Mouse (Mus musculus): ENCODE results near the gene Wdr83os.
"Not testable (repeated sequence)": the region's sequence is repeated elsewhere in the genome, so short reads cannot be mapped to it uniquely, and the experiment has no call there.

The Wdr83os gene

DNA sequence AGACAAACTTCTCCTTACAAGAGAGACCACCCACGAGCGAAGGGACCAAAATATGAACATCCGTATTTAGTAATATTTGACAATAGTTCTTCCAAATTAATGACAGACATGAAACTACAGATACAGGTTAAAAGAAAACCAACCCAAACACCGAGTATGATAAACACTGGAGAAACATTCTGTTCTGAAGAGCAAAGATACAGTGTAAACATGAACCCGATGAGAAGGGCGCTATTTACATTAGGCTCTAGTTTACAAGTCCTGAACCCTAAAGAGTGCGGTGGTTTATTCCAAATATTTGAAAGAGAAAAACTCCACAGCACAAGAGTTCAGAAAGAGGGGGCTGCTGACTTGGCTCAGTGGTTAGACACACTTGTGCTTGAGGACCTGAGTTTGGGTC is 36.4 kb downstream of the Wdr83os start:
- no peak for DNase-seq (ENCODE audit: extremely low spot score, low spot score)

GRCm38 (mm10) chr8:85119052-85119981 is 38.8 kb downstream of the Wdr83os start:
- DNase-seq (ENCODE audit: extremely low spot score, low spot score) = peak; percentile 79

GRCm38 (mm10) chr8:85120251-85120650 is 39.7 kb downstream of the Wdr83os start:
- not testable (repeated sequence) for DNase-seq (ENCODE audit: extremely low spot score, low spot score)

DNA sequence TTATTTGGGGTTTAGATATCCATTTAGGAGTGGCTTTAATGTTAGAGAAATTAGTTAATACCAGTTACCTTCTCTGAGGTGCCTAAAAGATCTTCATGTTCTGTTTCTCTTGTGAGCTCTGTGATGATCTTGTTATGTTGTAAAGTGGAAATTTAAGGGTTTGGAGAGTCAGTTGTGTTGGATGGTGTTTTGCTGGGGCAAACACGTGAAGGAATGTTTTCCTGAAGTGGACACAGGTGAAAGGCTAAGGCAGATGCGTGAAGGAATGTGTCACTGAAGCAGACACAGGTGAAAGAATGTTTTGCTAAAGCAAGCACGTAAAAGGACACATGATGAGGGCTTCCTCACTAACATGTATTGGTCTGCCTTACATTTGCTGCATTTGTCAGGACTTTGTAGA is 42.5 kb downstream of the Wdr83os start, which contains the start of gene Zfp791:
TSS of gene Zfp791 (minus strand) at position 101 of the 400 bp plus-strand sequence.
- no peak for DNase-seq (ENCODE audit: extremely low spot score, low spot score)

GRCm38 (mm10) chr8:85123691-85124090 is 43.2 kb downstream of the Wdr83os start:
- no peak for DNase-seq (ENCODE audit: extremely low spot score, low spot score)

Measured in neural tube, embryonic 10.5 days (tissue).